Mouse (Mus musculus): Measurements from ENCODE around the gene Galnt2.

Galnt2 gene

DNA sequence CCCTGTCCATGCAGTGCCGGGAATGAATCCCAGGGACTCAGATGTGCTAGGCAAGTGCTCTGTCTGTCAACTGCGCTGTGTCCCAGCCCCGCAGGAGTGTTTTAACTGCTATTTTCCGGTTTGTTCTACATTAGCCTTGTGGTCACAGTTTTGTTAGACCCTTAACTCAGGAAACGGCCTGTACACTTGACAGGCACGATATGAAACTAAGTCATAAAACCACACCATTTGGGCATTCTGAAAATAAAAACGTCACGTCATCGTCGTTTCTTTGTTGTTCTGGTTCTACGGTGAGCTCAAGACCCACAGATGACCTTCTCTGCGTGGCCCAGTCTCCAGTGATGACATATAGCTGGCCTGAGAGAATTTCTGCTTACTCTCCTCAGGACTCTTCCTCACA is 40.3 kb downstream of the Galnt2 start:
- no peak for DNase-seq (ENCODE audit: low read depth, low spot score)

DNA sequence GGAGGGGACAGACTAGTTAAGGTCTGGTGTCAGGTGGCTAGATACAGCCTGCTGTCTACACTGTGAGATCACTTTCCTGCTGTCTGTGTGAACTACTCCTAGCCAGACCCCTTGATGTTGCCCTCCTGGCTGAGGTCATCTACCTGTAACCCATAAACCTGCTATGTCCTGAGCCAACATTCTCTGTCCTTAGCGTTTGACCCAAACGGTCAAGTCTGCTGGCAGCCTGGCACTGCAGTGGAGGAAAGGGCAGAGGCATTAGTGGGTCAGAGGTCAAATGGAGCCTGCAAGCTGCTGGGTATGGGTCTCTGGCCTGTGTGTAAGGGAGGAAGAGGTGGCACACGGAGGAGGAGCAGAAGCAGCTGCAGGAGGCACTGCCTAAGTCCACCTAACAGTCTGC is 41.6 kb downstream of the Galnt2 start:
- no peak for DNase-seq (ENCODE audit: low read depth, low spot score)

DNA sequence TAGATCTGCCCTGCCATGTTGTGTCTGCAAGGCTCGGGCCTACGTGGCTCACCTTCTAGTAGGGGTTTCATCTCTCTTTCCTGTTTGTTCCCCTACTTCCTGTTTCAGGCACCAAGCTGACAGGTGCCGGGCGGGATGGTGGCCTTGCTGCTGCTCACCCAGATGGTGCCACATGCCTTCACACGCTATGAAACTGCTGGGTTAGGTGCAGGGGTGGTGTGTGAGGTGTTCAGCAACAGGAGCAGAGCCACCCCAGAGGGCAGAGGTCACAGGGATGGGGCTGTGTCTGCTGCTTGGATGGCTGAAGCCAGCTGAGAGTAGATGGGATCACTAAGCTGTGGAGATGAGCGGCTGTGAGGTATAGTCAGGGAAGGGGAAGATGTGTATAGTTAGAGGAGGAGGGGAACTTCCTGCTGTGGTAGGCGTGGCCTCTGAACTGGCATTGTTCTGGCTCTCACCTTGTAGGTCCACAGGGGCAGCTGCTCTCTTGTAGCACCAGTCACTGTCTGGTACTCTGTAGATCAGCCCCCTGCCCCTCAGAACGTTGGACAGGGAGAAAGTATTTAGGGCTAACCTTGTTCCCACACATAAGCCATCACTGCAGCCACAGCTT is 42.5 kb downstream of the Galnt2 start:
- DNase-seq (ENCODE audit: low read depth, low spot score), result peak; percentile 90

DNA sequence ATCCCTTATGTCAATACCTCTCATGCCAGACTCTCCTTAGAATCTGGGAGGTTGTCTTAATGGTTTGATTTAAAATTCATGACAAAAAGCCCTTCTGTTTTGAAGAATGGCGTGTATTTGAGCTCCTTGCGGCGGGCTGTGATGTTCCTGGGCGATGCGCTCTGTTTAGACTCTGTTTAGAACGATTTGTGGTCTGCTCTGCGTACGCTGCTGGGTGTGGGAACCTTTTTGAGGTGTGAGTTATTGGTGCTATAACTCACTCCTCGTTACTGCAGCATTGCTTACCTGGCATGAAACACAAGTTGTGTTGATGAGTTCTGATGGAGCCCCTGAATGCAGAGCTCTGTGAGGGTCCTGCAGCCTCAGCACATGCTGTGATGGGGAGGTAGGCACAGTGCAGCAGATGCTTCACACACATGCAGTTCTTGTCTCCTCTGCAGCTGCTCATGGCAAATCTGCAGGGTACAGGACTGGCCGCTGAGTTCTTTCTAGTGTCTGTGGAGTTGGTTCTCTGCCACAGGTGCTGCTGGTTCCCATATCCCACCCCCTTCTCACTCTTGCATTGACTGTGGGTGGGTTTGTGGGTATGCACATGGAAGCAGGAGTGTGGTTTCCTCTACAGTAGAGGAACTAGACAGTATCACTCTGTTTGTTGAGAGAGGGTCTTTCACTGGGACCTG is 43.4 kb downstream of the Galnt2 start:
- DNase-seq (ENCODE audit: low read depth, low spot score), result no peak

DNA sequence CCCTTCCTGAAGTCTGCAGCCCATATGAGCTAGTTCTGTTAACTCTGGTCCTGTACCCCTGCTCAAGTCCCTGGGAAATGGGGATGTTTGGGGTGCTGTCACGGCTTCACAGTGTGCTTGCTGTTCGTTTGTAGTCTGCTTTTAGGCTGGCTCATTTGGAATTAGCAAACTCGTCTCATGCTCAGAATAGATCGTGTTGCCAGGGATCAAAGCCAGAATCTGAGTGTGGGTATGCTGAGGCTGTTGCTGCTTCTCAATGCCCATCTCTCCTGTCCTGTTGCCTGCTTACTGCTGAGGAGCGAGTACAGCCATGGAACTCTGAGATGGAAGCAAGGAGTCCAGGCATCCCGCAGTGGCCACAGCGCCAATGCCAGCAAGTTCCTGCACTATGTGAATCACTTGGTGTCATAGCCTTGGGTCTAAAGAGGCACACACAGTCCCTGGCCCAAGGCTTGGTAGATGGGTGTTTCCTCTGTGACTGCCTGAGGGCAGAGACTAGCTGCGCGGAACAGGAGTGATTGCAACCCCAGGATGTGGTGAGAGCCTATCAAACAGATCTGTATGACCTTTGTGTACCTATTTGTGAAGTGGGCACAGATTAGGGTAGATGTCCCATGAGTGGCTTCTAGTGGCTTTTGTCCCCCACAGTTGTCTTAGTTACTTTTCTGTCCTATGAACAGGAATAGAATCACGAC is 44.3 kb downstream of the Galnt2 start:
- DNase-seq (ENCODE audit: low read depth, low spot score), result no peak

DNA sequence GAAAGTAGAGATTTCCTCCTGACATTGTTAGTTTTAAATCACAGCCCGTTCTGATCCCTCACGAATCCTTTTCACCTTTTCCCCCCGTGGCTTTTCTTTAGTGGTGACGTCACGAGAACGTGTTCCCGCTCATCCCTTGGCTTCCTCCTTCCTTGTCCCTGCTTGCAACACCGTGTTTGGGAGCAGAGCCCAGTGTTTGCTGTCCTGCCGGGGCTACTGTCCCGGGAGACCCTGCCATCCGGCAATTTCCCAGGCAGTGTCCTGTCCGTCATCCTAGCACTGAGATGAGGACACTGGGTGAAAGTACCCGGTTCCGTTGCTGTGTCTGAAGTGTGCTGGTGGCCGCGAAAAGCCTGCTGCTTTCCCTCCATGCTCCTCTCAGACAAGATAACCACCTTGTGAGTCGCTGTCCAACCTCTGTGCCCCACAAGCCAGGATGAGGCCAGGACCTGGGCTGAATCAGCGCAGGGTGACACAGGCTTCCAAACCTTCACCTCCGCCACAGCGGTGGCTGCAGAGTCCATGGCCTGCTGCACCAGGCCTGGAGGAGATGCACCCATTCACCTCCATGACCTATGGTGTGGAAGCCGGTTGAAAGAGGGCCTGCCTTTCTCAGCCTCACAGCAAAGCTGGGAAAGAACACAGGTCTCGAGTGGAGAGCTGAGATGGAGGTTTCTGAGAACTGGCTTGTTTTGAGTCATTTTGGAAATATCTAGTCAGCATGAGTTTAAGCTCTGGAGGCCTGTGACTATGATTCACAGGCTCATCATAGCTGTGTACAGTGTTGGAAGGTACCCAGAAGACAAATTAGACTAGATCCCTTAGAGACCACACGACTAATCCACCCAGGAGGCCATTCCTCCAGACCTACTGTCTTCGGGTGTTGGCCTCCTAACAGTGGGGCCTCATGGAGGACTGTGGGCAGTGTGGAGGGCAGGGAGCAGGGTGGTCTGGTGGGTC is 47.0 kb downstream of the Galnt2 start:
- DNase-seq (ENCODE audit: low read depth, low spot score), result peak; percentile 69

DNA sequence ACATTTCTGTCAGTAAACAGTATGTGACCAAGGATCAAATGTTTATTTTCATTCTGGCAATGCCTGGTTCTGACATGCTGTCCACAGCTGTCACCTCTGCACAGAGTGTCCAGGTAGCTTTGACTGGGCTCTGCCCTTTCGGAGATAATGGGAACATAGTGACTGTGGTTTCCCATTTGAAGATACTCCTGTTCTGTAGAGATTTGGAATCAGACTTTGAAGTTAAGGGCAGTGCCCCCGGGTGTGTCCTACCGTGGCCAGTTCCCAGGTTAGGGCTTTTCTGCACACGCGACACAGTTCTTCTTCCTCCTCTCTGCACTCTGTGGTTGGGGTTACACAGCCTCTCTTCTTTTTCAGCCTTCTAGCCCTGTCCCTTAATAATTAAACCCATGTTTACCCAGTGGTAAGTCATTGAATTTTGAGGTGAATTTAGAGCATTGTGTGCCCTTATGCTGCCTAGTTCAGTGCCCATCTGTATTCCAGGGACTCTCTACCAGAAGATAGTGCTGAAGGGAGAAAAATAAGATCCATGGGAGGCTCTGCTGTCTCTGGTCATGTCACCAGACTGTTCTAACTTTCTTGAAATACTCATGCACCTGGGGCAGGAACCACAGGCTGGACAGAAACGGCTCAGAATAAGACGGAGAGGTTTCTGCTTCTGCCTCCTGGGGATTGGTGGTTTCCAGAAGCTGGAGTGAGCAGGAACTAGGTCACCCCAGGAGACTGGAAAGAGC is 47.9 kb downstream of the Galnt2 start:
- DNase-seq (ENCODE audit: low read depth, low spot score), result no peak

DNA sequence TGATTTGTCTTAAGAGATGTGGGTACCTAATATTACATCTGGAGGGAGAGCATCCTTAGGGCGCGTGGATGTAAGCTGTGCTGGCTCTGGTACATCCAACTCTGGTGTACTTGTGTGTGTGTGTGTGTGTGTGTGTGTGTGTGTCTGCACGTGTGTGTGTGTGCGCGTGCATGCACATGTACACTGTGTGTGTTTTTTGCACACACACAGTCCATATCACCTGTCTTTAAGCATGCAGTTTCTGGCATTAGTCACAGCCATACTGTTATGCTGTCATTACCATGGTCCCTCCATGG is 48.4 kb downstream of the Galnt2 start:
- no peak for DNase-seq (ENCODE audit: low read depth, low spot score)

DNA sequence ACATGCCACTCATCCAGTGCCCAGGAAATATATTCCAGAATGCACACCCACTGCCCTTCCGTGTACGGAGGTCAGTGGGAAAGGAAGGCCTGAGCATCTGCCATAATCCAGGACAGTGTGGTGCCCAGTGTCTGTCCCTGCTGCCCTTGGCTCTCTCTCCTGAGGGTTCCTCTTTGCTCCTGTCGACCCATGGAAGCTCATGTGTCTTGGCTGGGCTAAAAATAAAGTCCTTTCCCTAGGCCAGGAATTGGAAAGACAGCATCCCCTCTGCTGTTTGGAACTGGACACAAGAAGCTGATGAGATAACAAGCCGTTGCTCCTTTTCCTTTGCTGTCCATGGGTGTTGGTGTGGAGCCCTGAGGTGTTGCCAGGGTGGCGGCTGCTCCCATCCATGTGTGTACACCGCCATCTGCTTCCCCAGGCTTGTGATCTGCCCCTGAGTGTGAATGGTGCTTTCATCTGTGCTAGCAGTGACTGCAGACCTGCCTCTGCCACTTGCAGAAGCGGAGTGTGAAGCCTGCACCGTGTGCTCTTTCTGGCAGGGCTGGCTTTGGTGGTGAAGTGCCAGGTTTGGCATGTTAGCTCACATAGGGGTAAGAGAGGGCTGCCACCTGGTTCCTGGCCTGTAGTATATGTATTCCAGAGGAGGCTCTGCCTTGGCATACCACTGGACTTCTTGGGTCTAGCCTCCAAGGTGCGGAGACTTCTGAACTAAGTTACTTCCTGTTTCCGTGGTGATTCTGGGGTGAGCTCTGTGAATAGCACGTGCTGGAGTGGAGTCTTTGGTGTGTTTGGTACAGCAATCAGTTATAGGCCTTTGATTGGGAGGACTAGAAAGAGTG is 50.7 kb downstream of the Galnt2 start:
- no peak for DNase-seq (ENCODE audit: low read depth, low spot score)

DNA sequence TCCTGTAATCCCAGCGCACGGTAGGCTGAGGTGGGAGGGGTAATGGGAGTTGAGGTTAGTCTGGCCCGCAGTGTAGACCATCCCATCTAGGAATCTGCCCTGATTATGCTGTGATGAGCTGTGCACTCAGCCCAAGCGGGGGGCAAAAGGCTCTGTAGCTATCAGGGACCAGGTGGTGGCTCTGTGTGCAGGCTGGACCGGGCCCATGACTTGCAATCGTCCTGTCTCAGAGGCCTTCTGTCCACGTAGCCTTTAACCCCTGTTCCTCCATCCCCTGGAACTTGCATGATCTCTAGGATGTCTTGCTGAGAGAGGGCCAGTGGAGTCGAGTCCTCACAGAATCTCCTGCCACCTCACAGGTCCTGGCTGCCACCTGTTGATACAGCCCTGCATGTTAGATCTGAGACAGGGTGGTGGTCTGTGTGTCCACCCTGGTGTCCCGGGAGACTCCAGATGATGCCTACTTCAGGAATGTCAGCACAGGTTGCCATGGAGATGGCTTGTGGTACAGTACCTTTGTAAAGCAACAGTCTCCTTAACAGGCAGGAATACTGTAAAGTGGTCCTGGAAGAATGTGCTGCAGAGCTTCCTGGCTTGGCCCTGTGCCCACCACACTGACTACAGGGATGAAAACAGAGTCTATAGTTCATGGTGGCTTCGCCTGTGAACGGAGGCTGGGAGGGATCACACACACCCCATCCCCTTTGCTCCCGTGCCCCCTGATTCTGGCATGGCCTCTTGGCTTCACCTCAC is 51.9 kb downstream of the Galnt2 start:
- no peak for DNase-seq (ENCODE audit: low read depth, low spot score)

DNA sequence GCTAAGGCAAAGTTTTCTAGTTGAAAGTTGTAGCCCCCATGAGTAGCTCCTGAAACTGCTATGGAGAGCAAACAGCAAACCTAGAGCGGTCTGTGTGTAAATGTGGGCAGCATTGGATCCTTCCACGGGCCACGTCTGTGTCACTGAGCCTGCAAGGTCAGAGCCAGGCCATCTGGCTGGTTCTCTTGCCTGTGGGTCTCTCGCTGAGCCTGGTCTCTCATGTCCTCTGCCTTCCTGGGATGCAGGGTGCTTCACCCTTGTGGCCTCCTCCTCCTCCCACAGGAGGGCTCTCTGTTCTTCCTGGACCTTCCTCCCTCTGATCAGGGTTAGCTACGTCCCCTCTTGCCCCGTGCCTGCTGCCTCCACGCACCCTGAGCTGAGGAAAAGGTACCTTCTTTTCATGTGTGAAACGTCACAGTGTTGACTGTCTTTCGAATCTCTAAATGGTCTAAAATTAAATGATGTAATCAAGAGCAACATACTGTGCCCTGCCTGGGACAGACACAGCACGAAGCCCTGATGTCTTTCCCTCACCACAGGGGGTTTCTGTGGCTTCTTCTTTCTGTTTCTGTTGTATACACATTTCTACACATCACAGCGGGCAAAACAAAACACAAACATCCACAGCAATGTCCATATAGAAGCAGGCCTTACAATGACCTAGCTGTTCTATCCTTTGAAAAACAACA is 52.6 kb downstream of the Galnt2 start:
- peak; percentile 44 for DNase-seq (ENCODE audit: low read depth, low spot score)

DNA sequence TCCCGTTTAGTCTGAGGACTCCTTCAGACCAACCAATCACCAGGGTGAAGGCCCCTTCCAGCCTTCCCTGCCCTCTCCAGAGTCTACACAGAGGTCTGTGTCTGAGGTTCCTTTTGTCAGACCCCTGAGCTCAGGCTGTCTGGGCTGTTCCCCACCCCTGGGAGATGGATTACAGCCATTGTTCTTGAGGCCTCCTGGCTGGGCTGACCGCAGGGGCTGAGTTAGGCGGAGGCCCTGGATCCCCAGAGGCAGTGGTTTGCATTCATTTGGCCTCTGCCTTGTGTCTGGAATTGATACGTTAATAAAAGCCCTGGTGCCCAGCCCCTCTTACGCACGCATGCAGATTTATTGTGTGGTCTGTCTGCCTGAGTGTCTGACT is 53.1 kb downstream of the Galnt2 start:
- no peak for DNase-seq (ENCODE audit: low read depth, low spot score)

DNA sequence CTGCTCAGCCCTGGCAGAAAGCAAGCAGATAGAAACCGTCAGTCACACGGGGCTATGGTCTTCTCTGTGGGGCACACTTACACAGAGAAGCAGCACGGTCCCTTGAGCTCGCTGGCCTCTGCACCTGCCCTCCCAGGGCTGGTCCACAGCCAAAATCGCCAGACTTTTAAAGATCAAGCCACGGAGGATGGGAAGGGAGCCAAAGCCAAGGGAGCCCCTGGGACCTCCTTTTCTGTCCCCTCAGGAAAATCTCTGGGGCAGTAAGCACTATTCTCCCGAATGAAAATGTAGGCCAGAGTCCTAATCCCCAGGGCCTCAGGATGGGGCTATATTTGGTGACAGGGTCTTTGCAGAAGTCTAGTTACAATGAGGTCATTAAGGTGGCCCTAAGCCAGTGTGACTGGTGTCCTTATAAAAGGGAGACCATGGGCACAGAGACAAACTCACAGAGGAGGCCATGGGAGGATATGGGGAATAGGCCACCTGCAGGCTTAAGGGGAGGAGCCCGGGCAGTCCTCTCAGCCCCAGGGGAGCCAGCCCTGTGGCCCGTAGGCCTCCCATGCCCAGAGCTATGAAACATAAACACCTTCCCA is 53.9 kb downstream of the Galnt2 start:
- DNase-seq (ENCODE audit: low read depth, low spot score), result no peak

DNA sequence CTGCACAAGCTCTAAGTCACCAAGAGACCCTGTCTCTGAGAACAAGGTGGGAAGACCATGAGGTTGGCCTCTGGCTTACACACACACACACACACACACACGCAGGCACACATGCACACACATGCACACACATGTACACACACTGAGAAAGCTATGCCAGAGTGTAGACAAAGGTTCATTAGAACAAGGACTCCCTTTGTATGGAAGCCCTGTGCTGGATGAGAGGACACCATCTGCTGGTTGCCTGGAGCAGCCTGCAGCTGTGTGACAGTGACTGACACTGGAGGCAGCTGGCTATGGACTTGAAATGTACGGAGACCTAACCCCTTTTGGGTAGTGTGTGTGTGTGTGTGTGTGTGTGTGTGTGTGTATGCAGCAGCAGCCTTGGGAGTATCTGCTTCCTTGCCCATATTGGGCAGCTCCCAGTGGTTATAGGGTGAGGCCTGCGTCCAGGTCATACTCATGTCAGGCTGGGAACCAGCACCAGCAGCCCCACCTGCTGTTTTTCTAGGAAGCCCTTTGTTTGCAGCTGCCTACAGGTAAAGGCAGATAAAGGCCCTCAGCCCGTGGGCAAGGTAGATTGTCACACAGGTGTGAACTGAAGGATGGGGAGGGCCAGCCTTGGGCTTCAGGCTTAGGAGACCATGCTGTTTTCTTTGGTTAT is 55.4 kb downstream of the Galnt2 start:
- DNase-seq (ENCODE audit: low read depth, low spot score), result no peak

DNA sequence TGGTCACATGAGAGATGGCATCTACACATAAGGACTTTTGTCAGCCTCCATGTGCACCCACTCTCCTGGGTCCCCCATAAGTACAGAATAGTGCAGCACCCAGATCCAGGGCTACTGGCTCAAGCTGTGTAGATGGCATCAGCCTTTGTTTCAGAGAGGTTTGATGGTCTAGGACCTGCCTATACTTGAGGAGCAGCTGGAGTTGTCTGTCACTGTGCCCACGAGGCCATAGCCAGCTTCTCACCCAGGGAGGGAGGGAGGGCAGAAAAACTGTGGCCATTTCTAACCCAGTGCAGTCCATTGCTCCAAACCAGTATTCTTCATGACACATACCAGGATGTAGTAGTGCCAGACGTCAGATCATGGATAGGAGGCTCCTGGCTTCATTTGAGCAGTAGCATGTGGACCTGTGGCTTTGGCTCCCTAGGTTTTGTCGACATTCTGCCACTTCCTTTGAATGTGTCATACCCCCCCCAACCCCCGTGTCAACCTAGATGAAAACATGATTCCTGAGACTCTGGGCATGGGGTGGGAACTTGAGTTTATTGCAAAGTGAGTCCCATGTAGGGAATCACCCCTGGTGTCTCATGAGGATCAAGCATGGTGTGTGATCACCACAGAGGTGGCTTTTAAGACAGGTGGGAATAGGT is 57.1 kb downstream of the Galnt2 start:
- no peak for DNase-seq (ENCODE audit: low read depth, low spot score)

DNA sequence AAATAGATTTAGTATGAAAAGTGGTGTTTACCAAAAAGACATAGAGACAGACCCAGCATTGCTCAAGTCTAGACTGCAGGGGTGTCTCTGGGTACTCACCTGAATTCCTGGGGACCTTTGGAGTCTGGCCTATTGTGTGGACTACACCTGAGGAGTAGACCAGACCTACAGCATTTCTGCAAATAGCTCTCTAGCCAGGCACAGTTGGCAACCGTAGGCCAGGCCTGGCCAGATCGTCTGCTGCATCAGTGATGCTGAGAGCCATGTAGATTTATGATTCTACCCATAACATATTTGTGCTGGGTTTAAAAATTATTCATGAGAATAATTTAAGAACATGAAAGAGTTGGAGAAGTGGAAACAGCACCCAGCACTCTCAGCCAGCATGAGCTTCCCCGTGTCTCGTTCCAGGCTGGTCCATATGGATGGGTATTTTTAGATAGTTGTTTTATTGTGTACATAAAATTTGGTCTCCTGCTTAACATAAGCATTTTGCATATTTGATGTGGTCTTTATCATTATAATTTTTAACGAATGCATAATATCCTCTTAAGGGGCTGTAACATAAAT is 58.4 kb downstream of the Galnt2 start:
- no peak for DNase-seq (ENCODE audit: low read depth, low spot score)

DNA sequence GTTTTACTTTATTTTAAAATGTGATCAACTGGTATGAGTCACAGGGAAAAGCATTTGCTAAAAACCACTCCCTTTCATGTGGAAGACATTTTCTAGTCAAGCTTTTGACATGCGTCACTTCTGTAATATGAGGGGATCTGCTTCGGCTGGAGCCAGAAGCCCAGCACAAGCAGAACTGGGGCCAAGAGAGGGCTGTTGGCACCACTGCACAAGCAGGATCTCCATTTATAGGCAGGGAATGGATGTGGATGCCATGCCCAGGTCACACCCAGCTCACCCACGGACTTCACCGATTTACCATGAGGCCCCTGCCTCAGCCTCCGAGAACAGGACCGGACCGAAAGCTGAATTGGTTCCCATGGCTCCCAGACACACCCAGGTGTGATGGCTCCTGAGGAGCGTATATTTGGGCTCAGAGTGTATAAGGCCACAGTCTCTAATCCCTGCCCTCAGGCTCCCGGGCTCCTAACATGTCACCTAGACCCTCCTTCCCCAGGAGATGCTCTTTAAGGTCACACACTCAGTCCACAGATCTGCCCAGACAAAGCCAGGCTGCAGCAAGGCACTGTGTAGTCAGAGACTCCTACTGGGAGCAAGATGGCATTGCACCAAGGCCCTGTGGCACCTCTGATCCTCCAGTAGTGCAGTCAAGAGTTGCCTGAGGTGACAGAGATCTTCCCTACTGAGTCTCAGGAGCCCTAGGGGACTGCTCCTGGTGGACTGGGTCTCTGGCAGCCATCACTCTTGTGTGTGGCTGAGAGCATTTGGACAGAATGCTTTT is 59.9 kb downstream of the Galnt2 start:
- peak; percentile 62 for DNase-seq (ENCODE audit: low read depth, low spot score)
